Mouse (Mus musculus) thymus, adult 2 months (tissue): ENCODE measurements around the gene Zswim1.

Experiments
- CTCF ChIP-seq: fragments of 200-500 bp; IDR thresholded peaks from 2 replicates; pipeline ENCODE4 v1.5.1; 2012; ENCODE audit warnings: mild to moderate bottlenecking, control low read depth, low read length, moderate library complexity, borderline replicate concordance; ENCODE audit not compliant: control insufficient read depth, poor library complexity, insufficient read depth; ENCODE audit errors: extremely low read depth
- POLR2A ChIP-seq: fragments of 200-500 bp; IDR thresholded peaks from 2 replicates; pipeline ENCODE4 v1.6.1; 2012; ENCODE audit warnings: mild to moderate bottlenecking, low read length, control low read depth, moderate library complexity; ENCODE audit not compliant: control insufficient read depth, poor library complexity, insufficient read depth; ENCODE audit errors: extremely low read depth

GRCm38 (mm10) chr2:164793772-164794171 lies 28.7 kb upstream of the Zswim1 start:
- no peak for TF ChIP-seq CTCF
- TF ChIP-seq POLR2A = no peak
